Comparison of ENCODE assay signal across 9 mouse cellular contexts in genomic region chr13:13968629-13969111, GRCm38 (mm10). TPM values are rescaled to one million over a fixed set of nuclear protein-coding genes. Genes with fewer than 3 reads are reported as not detected.
A peak's percentile ranks its signal among the peaks of the same experiment; 100 is the strongest.
DNase-seq lines count a peak whose midpoint lies in the region; ATAC-seq and TF ChIP-seq lines count a peak whose summit lies in the region.
"Had no signal": no experiment of that assay in that cellular context is flagged by ENCODE, and none has a peak within 500 bp of the region (broad histone marks: within the 10 kb centered on the region; RNA-seq: fewer than 3 reads in every experiment).

No protein-coding gene starts in this region.

- peak; percentile 32; the same call in 1 of the 2 replicates for ATAC-seq in forebrain, postnatal 0 days
- no peak for ATAC-seq in forebrain, embryonic 12.5 days (ENCODE audit: low FRiP score)
- ATAC-seq in granulocyte monocyte progenitor cell, adult 5-6 weeks (replicated peaks; ENCODE audit: poor library complexity, severe bottlenecking): peak; percentile 99
- no peak for ATAC-seq in forebrain, embryonic 15.5 days (replicated peaks)

- no peaks in the 10 kb centered on the region for H3K4me1 ChIP-seq in forebrain, postnatal 0 days (ENCODE audit: insufficient read depth)
- 0 out of 2 replicates have a peak, but pooled peaks cover 3% of the 10 kb centered on the region for H3K4me1 ChIP-seq in forebrain, embryonic 12.5 days
- 0 out of 2 replicates have a peak, but pooled peaks cover 3% of the 10 kb centered on the region for H3K4me1 ChIP-seq in thymus, adult 2 months (replicated peaks; ENCODE audit: control insufficient read depth, insufficient read depth, low read length)
- H3K4me1 ChIP-seq in forebrain, embryonic 15.5 days: no peaks in the 10 kb centered on the region

- no peak for TF ChIP-seq POLR2A in thymus, adult 2 months (IDR thresholded peaks at IDR 0.05; ENCODE audit: control insufficient read depth, extremely low read depth, insufficient read depth, low read length, poor library complexity)

- DNase-seq in forebrain, postnatal 0 days: no peak
- peak; percentile 53 for DNase-seq in MEL-GATA-1-ER (ENCODE audit: extremely low read depth, low read depth)
- DNase-seq in lung, postnatal 14 days: peak; percentile 14
- DNase-seq in thymus, adult 2 months: no peak
- no peak for DNase-seq in kidney, postnatal 14 days

- H3K36me3 ChIP-seq in forebrain, postnatal 0 days (ENCODE audit: insufficient read depth): no peaks in the 10 kb centered on the region; the same call in none of the 2 replicates
- 0 out of 2 replicates have a peak, but pooled peaks cover 5% of the 10 kb centered on the region for H3K36me3 ChIP-seq in forebrain, embryonic 12.5 days (replicated peaks)
- H3K36me3 ChIP-seq in thymus, adult 2 months (ENCODE audit: control insufficient read depth, insufficient read depth, low read length): 0 out of 2 replicates have a peak, but pooled peaks cover 3% of the 10 kb centered on the region
- peaks cover 14% of the 10 kb centered on the region; the same call in 1 of the 2 replicates for H3K36me3 ChIP-seq in forebrain, embryonic 15.5 days

- 91% methylated on average over 4 of the region's 4 CpGs for WGBS in forebrain, postnatal 0 days
- WGBS in forebrain, embryonic 12.5 days: 87% methylated on average over 4 of the region's 4 CpGs
- 78% methylated on average over 4 of the region's 4 CpGs for WGBS in thymus, adult 2 months
- 90% methylated on average over 4 of the region's 4 CpGs for WGBS in forebrain, embryonic 15.5 days

- TF ChIP-seq CTCF in forebrain, postnatal 0 days (IDR thresholded peaks at IDR 0.05; ENCODE audit: low read depth): no peak
- TF ChIP-seq CTCF in thymus, adult 2 months (IDR thresholded peaks at IDR 0.05; ENCODE audit: borderline replicate concordance, control insufficient read depth, extremely low read depth, insufficient read depth, low read length, poor library complexity): no peak

- H3K27ac ChIP-seq in forebrain, postnatal 0 days (ENCODE audit: low read depth, low read length): no peak overlapping the region
- H3K27ac ChIP-seq in forebrain, embryonic 12.5 days: no peak overlapping the region
- H3K27ac ChIP-seq in thymus, adult 2 months (ENCODE audit: control insufficient read depth, insufficient read depth, low read length): no peak overlapping the region
- no peak overlapping the region for H3K27ac ChIP-seq in forebrain, embryonic 15.5 days (replicated peaks)
- H3K27ac ChIP-seq: midbrain, embryonic 12.5 days had no signal

- no peaks in the 10 kb centered on the region for H3K9me3 ChIP-seq in forebrain, postnatal 0 days (ENCODE audit: low read length)
- H3K9me3 ChIP-seq in forebrain, embryonic 12.5 days: no peaks in the 10 kb centered on the region
- no peaks in the 10 kb centered on the region for H3K9me3 ChIP-seq in forebrain, embryonic 15.5 days
- H3K9me3 ChIP-seq: midbrain, embryonic 12.5 days had no signal

- H3K4me2 ChIP-seq in forebrain, postnatal 0 days (ENCODE audit: low read depth): no peak overlapping the region
- H3K4me2 ChIP-seq in forebrain, embryonic 12.5 days: no peak overlapping the region
- no peak overlapping the region for H3K4me2 ChIP-seq in forebrain, embryonic 15.5 days (replicated peaks)
- H3K4me2 ChIP-seq: midbrain, embryonic 12.5 days had no signal

- no peak overlapping the region for H3K4me3 ChIP-seq in forebrain, postnatal 0 days (ENCODE audit: low read depth, low read length)
- H3K4me3 ChIP-seq in forebrain, embryonic 12.5 days (replicated peaks): no peak overlapping the region
- no peak overlapping the region for H3K4me3 ChIP-seq in thymus, adult 2 months (ENCODE audit: control insufficient read depth, insufficient read depth, low read length)
- no peak overlapping the region for H3K4me3 ChIP-seq in forebrain, embryonic 15.5 days
- H3K4me3 ChIP-seq: midbrain, embryonic 12.5 days had no signal

- no peaks in the 10 kb centered on the region for H3K27me3 ChIP-seq in forebrain, postnatal 0 days (ENCODE audit: insufficient read depth, low read length)
- H3K27me3 ChIP-seq in forebrain, embryonic 12.5 days: no peaks in the 10 kb centered on the region
- no peaks in the 10 kb centered on the region for H3K27me3 ChIP-seq in thymus, adult 2 months (ENCODE audit: control insufficient read depth, insufficient read depth, low read length)
- no peaks in the 10 kb centered on the region for H3K27me3 ChIP-seq in forebrain, embryonic 15.5 days
- H3K27me3 ChIP-seq: midbrain, embryonic 12.5 days had no signal

- H3K9ac ChIP-seq in forebrain, postnatal 0 days: no peak overlapping the region
- H3K9ac ChIP-seq in forebrain, embryonic 12.5 days: no peak overlapping the region
- no peak overlapping the region for H3K9ac ChIP-seq in forebrain, embryonic 15.5 days (replicated peaks)
- H3K9ac ChIP-seq: midbrain, embryonic 12.5 days had no signal

RNA-seq across cellular contexts. Expression of gene B3galnt2, which starts 14.4 kb away (rescaled TPM):
- total RNA-seq in forebrain, postnatal 0 days (2014; rRNA removed): 20.4 and 22.0 TPM in 2 replicates
- polyA plus RNA-seq in forebrain, postnatal 0 days (2015; fragmentation: Nextera tagmentation; extraction: Ambion mirVana): 5.9 and 9.8 TPM in 2 replicates
- 39.9 and 40.2 TPM in 2 replicates for polyA plus RNA-seq in forebrain, embryonic 12.5 days (2016; fragmentation: Nextera tagmentation; extraction: Ambion mirVana)
- total RNA-seq in granulocyte monocyte progenitor cell, adult 5-6 weeks (2014; fragmentation: Nextera tagmentation): 26.5 and 33.9 TPM in 2 replicates
- total RNA-seq in granulocyte monocyte progenitor cell, adult 5-6 weeks (2017): 23.9 and 25.4 TPM in 2 replicates
- polyA plus RNA-seq in thymus, adult 2 months (2012; rRNA removed): 82.5 and 98.8 TPM in 2 replicates
- 20.1 and 24.3 TPM in 2 replicates for polyA plus RNA-seq in forebrain, embryonic 15.5 days (2015; fragmentation: Nextera tagmentation; extraction: Ambion mirVana)

Comparison
In these comparisons a context has a peak if more than half of its experiments do, and no peak if none do; other contexts are left out.
1. ATAC-seq: peak in forebrain, postnatal 0 days (single experiment) and granulocyte monocyte progenitor cell, adult 5-6 weeks (single experiment); none in forebrain, embryonic 12.5 days (single experiment) and forebrain, embryonic 15.5 days (single experiment).
2. DNase-seq: peak in MEL-GATA-1-ER (single experiment) and lung, postnatal 14 days (single experiment); none in forebrain, postnatal 0 days (single experiment), thymus, adult 2 months (single experiment) and kidney, postnatal 14 days (single experiment).